Mouse (Mus musculus) C2C12 (cell line): Measurements from ENCODE around the gene Zscan12.

ENCODE experiments used
- CEBPB ChIP-seq: IDR thresholded peaks from one replicate; pipeline ENCODE4 v1.6.1; 2011; ENCODE audit warnings: low read depth, mild to moderate bottlenecking, control low read depth, moderate library complexity
- CTCF ChIP-seq: IDR thresholded peaks from one replicate; pipeline ENCODE4 v1.5.1; 2011; ENCODE audit not compliant: control insufficient read depth, insufficient read depth, insufficient read length
- FOSL1 ChIP-seq: IDR thresholded peaks from one replicate; pipeline ENCODE4 v1.8.0; 2011; ENCODE audit warnings: mild to moderate bottlenecking, low read length; ENCODE audit not compliant: poor library complexity, insufficient read depth, severe bottlenecking
- MAX ChIP-seq: IDR thresholded peaks from one replicate; pipeline ENCODE4 v1.6.1; 2011; ENCODE audit warnings: mild to moderate bottlenecking, control low read depth
- MYOD1 ChIP-seq: IDR thresholded peaks from one replicate; pipeline ENCODE4 v1.6.1; 2011; ENCODE audit warnings: low read depth; ENCODE audit not compliant: control insufficient read depth, insufficient read length
- USF1 ChIP-seq: IDR thresholded peaks from one replicate; pipeline ENCODE4 v1.6.1; 2011; ENCODE audit warnings: low read depth, mild to moderate bottlenecking, control low read depth, moderate library complexity

DNA sequence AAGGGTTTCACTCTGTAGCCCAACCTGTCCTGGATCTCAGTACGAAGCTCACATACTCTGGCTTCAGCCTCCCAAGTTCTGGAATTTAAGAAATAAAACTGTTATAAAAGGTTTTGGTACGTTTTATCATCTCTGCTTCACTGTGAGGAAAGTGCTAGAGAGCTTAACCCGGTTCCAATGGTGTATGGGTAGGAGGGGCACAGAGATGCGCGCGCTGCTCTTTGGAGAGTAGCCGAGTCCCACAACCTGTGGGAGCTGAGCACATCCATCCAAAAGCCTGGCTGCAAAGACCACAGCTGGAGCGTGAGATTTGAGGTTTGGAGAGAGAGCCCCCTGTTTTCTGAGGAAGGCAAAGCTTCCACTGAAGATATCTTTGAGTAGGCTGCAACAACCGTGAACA, 35.2 kb upstream of the Zscan12 start:
- no peak for TF ChIP-seq CTCF
- TF ChIP-seq CEBPB = no peak
- TF ChIP-seq FOSL1 = no peak
- TF ChIP-seq MAX = no peak
- no peak for TF ChIP-seq MYOD1
- no peak for TF ChIP-seq USF1
